Mouse (Mus musculus) embryonic facial prominence, embryonic 12.5 days (tissue): ENCODE results near the gene Bcar1. TPM values are rescaled to one million over a fixed set of nuclear protein-coding genes. Genes with fewer than 3 reads are reported as not detected.

ENCODE experiments used
- microRNA-seq: library from miRNA; unstranded; fragments of <30 nt; microRNA quantifications from one replicate; pipeline ENCODE4, GENCODE M21; 2017
- polyA plus RNA-seq: library from polyadenylated mRNA; unstranded; fragments of >200 nt; fragmentation: Nextera tagmentation; extraction: Ambion mirVana; gene quantifications from 2 replicates; pipeline ENCODE4 v1.2.1, GENCODE M21; 2016

Gene Bcar1
- polyA plus RNA-seq, 1 experiment from 2014 or later: 40.0 TPM

Small RNAs within 50 kb of the gene (microRNA-seq; reads per million reads assigned to microRNA genes)
- gene Mir7076: not detected

Other genes with a start within 250 kb of the Bcar1 start
- gene Wdr59, start 221.7 kb downstream of the Bcar1 start, polyA plus RNA-seq: 7.8 and 8.1 TPM in 2 replicates
- 79.5 TPM in 2 replicates for gene Znrf1, start 207.7 kb downstream of the Bcar1 start, polyA plus RNA-seq
- gene Ldhd, start 113.4 kb downstream of the Bcar1 start, polyA plus RNA-seq: 0.29 and 0.52 TPM in 2 replicates
- 26.3 and 29.2 TPM in 2 replicates for gene Zfp1, start 100.4 kb downstream of the Bcar1 start, polyA plus RNA-seq
- gene Ctrb1, start 52.8 kb downstream of the Bcar1 start, polyA plus RNA-seq: not detected in 2 replicates
- 235 and 250 TPM in 2 replicates for gene Cfdp1, start 110.5 kb upstream of the Bcar1 start, polyA plus RNA-seq
- 8.8 and 8.9 TPM in 2 replicates for gene Tmem170, start 132.9 kb upstream of the Bcar1 start, polyA plus RNA-seq
- gene Chst5, start 166.6 kb upstream of the Bcar1 start, polyA plus RNA-seq: 2.9 and 4.1 TPM in 2 replicates
- 21.1 and 22.2 TPM in 2 replicates for gene Tmem231, start 190.1 kb upstream of the Bcar1 start, polyA plus RNA-seq
- gene Gabarapl2, start 196.9 kb upstream of the Bcar1 start, polyA plus RNA-seq: 175 and 183 TPM in 2 replicates
- 11.5 and 14.8 TPM in 2 replicates for gene Adat1, start 248.5 kb upstream of the Bcar1 start, polyA plus RNA-seq